40 mouse cellular contexts compared by ENCODE assay signal in the genomic region with DNA sequence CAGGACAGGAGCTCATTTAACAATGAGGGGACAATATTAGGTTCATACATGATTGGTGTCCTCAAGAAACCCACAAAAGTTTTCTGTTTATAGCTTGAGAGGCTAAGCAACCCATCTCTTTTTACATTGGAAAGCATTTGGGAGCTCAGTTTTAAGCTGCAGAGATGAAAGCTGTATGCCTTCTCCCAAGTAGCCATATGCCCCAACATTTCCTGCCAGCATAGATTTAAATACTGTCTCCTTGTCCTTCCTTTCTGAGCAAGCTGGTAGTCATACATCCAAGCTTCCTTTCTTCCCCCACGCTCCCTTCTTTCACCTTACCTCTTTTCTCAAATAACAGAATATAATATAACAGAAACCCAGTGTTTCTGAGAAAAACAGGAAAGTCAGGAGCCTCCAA. TPM values are rescaled to one million over a fixed set of nuclear protein-coding genes. Genes with fewer than 3 reads are reported as not detected.
DNase-seq lines count a peak whose midpoint lies in the region; ATAC-seq and TF ChIP-seq lines count a peak whose summit lies in the region.
"Had no signal": no experiment of that assay in that cellular context is flagged by ENCODE, and none has a peak within 500 bp of the region (broad histone marks: within the 10 kb centered on the region; RNA-seq: fewer than 3 reads in every experiment).

No protein-coding gene starts in this region.

- H3K27ac ChIP-seq in hindbrain, postnatal 0 days = no peak overlapping the region
- H3K27ac ChIP-seq: embryonic facial prominence, embryonic 10.5 days; embryonic facial prominence, embryonic 15.5 days; forebrain, embryonic 13.5 days; hindbrain, embryonic 10.5 days; intestine, embryonic 15.5 days; liver, embryonic 12.5 days; stomach, postnatal 0 days had no signal

- no peaks in the 10 kb centered on the region for H3K27me3 ChIP-seq in hindbrain, postnatal 0 days (ENCODE audit: insufficient read depth, low read length)
- H3K27me3 ChIP-seq: embryonic facial prominence, embryonic 15.5 days; forebrain, embryonic 13.5 days; intestine, embryonic 15.5 days; liver, embryonic 12.5 days had no signal

- peak; percentile 97 for ATAC-seq in frontal cortex, adult (ENCODE audit: low TSS enrichment)
- ATAC-seq in hindbrain, postnatal 0 days = no peak
- ATAC-seq: forebrain, embryonic 13.5 days; hindbrain, embryonic 16.5 days; intestine, embryonic 15.5 days; liver, embryonic 12.5 days; liver, postnatal 0 days; midbrain, embryonic 16.5 days; Patski had no signal

- H3K9me3 ChIP-seq in hindbrain, postnatal 0 days (ENCODE audit: low read length) = no peaks in the 10 kb centered on the region
- H3K9me3 ChIP-seq: embryonic facial prominence, embryonic 10.5 days; embryonic facial prominence, embryonic 15.5 days; forebrain, embryonic 13.5 days; G1E; hindbrain, embryonic 10.5 days; intestine, embryonic 15.5 days; liver, embryonic 12.5 days had no signal

- no peaks in the 10 kb centered on the region for H3K4me1 ChIP-seq in hindbrain, postnatal 0 days (ENCODE audit: insufficient read depth, low read length)
- H3K4me1 ChIP-seq: embryonic facial prominence, embryonic 10.5 days; embryonic facial prominence, embryonic 15.5 days; forebrain, embryonic 13.5 days; hindbrain, embryonic 10.5 days; intestine, embryonic 15.5 days; liver, embryonic 12.5 days had no signal

- TF ChIP-seq CTCF in hindbrain, postnatal 0 days (IDR thresholded peaks at IDR 0.05; ENCODE audit: low read depth) = no peak

- no peak overlapping the region for H3K4me2 ChIP-seq in hindbrain, postnatal 0 days (ENCODE audit: low read depth, low read length)
- H3K4me2 ChIP-seq: embryonic facial prominence, embryonic 15.5 days; forebrain, embryonic 13.5 days; intestine, embryonic 15.5 days; liver, embryonic 12.5 days; midbrain, embryonic 11.5 days had no signal

- no peak overlapping the region for H3K4me3 ChIP-seq in hindbrain, postnatal 0 days (ENCODE audit: low read length)
- H3K4me3 ChIP-seq: embryonic facial prominence, embryonic 10.5 days; embryonic facial prominence, embryonic 15.5 days; forebrain, embryonic 13.5 days; hindbrain, embryonic 10.5 days; intestine, embryonic 15.5 days; liver, embryonic 12.5 days had no signal

- intact Hi-C loops in left cerebral cortex, postnatal 36 days (cut with DNase I) = no loop called here

- WGBS in hindbrain, postnatal 0 days = 61% methylated on average over 1 of the region's 1 CpGs

- no peak overlapping the region for H3K9ac ChIP-seq in hindbrain, postnatal 0 days (replicated peaks; ENCODE audit: low read length)
- H3K9ac ChIP-seq: embryonic facial prominence, embryonic 15.5 days; forebrain, embryonic 13.5 days; intestine, embryonic 15.5 days; liver, embryonic 12.5 days; liver, postnatal 0 days had no signal

- no peak for DNase-seq in frontal cortex, postnatal 14 days (ENCODE audit: low spot score in 2 of 2)
- DNase-seq in right cerebral cortex, adult 2 months (ENCODE audit: low spot score in 2 of 2) = peak; percentile 16 to 23
- no peak for DNase-seq in right cerebral cortex, postnatal 4 days
- DNase-seq in left cerebral cortex, postnatal 36 days (ENCODE audit: low spot score in 2 of 2) = peak; percentile 11 to 28
- DNase-seq in hindbrain, postnatal 0 days (ENCODE audit: low spot score) = no peak
- DNase-seq in cerebellum, adult 9-10 months = no peak
- DNase-seq: adrenal gland, postnatal 14 days; cerebellum, adult 18-20 months; gastrocnemius, postnatal 10 days; heart, postnatal 14 days; kidney, adult 2 months; kidney, postnatal 36 days; liver, postnatal 0 days; lung, postnatal 36 days; spleen, adult 18-20 months; thymus, adult 2 months; thymus, postnatal 36 days had no signal

- H3K36me3 ChIP-seq in hindbrain, postnatal 0 days (ENCODE audit: insufficient read depth, low read length) = no peaks in the 10 kb centered on the region
- H3K36me3 ChIP-seq: embryonic facial prominence, embryonic 10.5 days; embryonic facial prominence, embryonic 15.5 days; G1E; hindbrain, embryonic 10.5 days; intestine, embryonic 15.5 days; liver, embryonic 12.5 days had no signal

RNA-seq across cellular contexts. Expression of gene Tas2r144, which starts 32.7 kb away (rescaled TPM):
- not detected for total RNA-seq in left cerebral cortex, postnatal 36 days (2021)
- total RNA-seq in hindbrain, postnatal 0 days (2014; rRNA removed) = not detected in 2 replicates
- not detected in 2 replicates for polyA plus RNA-seq in hindbrain, postnatal 0 days (2015; fragmentation: Nextera tagmentation; extraction: Ambion mirVana)
- total RNA-seq: adrenal gland, postnatal 14 days; gastrocnemius, postnatal 10 days; heart, postnatal 14 days; layer of hippocampus, postnatal 10 days; left cerebral cortex, postnatal 25 days; megakaryocyte, adult 5-6 weeks; neutrophil, adult 5-6 weeks had no signal
- polyA plus RNA-seq: embryonic facial prominence, embryonic 10.5 days; embryonic facial prominence, embryonic 15.5 days; forebrain, embryonic 13.5 days; G1E; gonadal fat pad, adult 2 months; heart, embryonic 14.5 days; hindbrain, embryonic 10.5 days; hindbrain, embryonic 16.5 days; intestine, embryonic 15.5 days; kidney, adult 2 months; kidney, embryonic 16.5 days; limb, embryonic 14.5 days; liver, embryonic 12.5 days; liver, postnatal 0 days; lung, embryonic 16.5 days; midbrain, embryonic 11.5 days; midbrain, embryonic 16.5 days; neural tube, embryonic 11.5 days; Patski; stomach, postnatal 0 days; thymus, adult 2 months had no signal

RNA-seq across cellular contexts. Expression of gene Tas2r139, which starts 41.7 kb away (rescaled TPM):
- total RNA-seq in left cerebral cortex, postnatal 36 days (2021) = not detected
- total RNA-seq in hindbrain, postnatal 0 days (2014; rRNA removed) = not detected in 2 replicates
- polyA plus RNA-seq in hindbrain, postnatal 0 days (2015; fragmentation: Nextera tagmentation; extraction: Ambion mirVana) = not detected in 2 replicates
- total RNA-seq: adrenal gland, postnatal 14 days; G1E; gastrocnemius, postnatal 10 days; heart, postnatal 14 days; layer of hippocampus, postnatal 10 days; left cerebral cortex, postnatal 25 days; megakaryocyte, adult 5-6 weeks; neutrophil, adult 5-6 weeks had no signal
- polyA plus RNA-seq: embryonic facial prominence, embryonic 10.5 days; embryonic facial prominence, embryonic 15.5 days; forebrain, embryonic 13.5 days; G1E; heart, embryonic 14.5 days; hindbrain, embryonic 10.5 days; hindbrain, embryonic 16.5 days; intestine, embryonic 15.5 days; kidney, adult 2 months; kidney, embryonic 16.5 days; limb, embryonic 14.5 days; liver, embryonic 12.5 days; liver, postnatal 0 days; lung, embryonic 16.5 days; midbrain, embryonic 11.5 days; midbrain, embryonic 16.5 days; neural tube, embryonic 11.5 days; Patski; stomach, postnatal 0 days; thymus, adult 2 months had no signal

Comparison
In these comparisons a context has a peak if more than half of its experiments do, and no peak if none do; other contexts are left out.
1. DNase-seq: peak in right cerebral cortex, adult 2 months (2 of 2) and left cerebral cortex, postnatal 36 days (2 of 2); none in frontal cortex, postnatal 14 days (0 of 2), right cerebral cortex, postnatal 4 days (single experiment), hindbrain, postnatal 0 days (single experiment) and cerebellum, adult 9-10 months (single experiment).